In the genomic region with DNA sequence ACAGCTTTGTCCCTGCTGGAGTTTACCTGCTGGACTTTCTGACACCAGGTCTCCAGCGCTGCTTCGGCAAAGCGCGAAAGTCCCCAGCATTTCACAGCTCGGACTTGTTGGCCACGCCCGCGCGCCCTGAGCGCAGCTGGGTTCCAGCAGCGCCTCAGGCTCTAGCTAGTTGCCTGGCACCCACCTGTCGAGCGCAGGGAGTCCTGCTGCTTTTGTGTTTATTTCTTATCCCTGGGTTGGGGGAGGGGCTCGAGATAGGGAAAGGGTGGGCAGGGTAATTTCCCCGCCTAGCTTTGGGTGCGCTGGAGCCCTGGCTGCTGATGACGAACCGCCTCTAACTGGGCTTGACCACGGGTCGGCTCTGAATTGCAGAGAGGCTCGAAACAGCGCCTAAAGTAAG, we compare ENCODE assay signal across 29 mouse cellular contexts. TPM values are rescaled to one million over a fixed set of nuclear protein-coding genes. Genes with fewer than 3 reads are reported as not detected.
DNase-seq lines count a peak whose midpoint lies in the region; ATAC-seq lines count a peak whose summit lies in the region.
"Had no signal": no experiment of that assay in that cellular context is flagged by ENCODE, and none has a peak within 500 bp of the region (broad histone marks: within the 10 kb centered on the region; RNA-seq: fewer than 3 reads in every experiment).

No protein-coding gene starts in this region.

- H3K4me1 ChIP-seq in forebrain, embryonic 13.5 days: peaks cover 18% of the 10 kb centered on the region
- H3K4me1 ChIP-seq in forebrain, embryonic 11.5 days (replicated peaks; ENCODE audit: control insufficient read depth, insufficient read depth, low read length): peaks cover 15% of the 10 kb centered on the region
- H3K4me1 ChIP-seq in neural tube, embryonic 15.5 days: peaks cover 35% of the 10 kb centered on the region
- H3K4me1 ChIP-seq in embryonic facial prominence, embryonic 14.5 days (ENCODE audit: control insufficient read depth, insufficient read depth, low read length): peaks cover 14% of the 10 kb centered on the region; the same call in 1 of the 2 replicates
- H3K4me1 ChIP-seq: liver, embryonic 13.5 days had no signal

- WGBS in forebrain, embryonic 13.5 days: 1% methylated on average over 22 of the region's 22 CpGs
- under 1% methylated on average over 22 of the region's 22 CpGs for WGBS in forebrain, embryonic 11.5 days
- WGBS in neural tube, embryonic 15.5 days: under 1% methylated on average over 22 of the region's 22 CpGs
- WGBS in embryonic facial prominence, embryonic 14.5 days: under 1% methylated on average over 22 of the region's 22 CpGs

- H3K27ac ChIP-seq in forebrain, embryonic 13.5 days: no peak overlapping the region
- H3K27ac ChIP-seq in forebrain, embryonic 11.5 days (ENCODE audit: low read depth, low read length): no peak overlapping the region
- H3K27ac ChIP-seq in neural tube, embryonic 15.5 days (replicated peaks): no peak overlapping the region
- H3K27ac ChIP-seq in embryonic facial prominence, embryonic 14.5 days (replicated peaks; ENCODE audit: low read depth, low read length): no peak overlapping the region
- H3K27ac ChIP-seq: forebrain, embryonic 12.5 days; heart, embryonic 15.5 days; hindbrain, embryonic 13.5 days; left cerebral cortex, adult 2 months; liver, embryonic 13.5 days; midbrain, embryonic 15.5 days had no signal

- H3K4me2 ChIP-seq in forebrain, embryonic 13.5 days: peak overlapping the region; percentile 3; the same call in 1 of the 2 replicates
- no peak overlapping the region for H3K4me2 ChIP-seq in forebrain, embryonic 11.5 days (ENCODE audit: low read depth, low read length, severe bottlenecking)
- no peak overlapping the region for H3K4me2 ChIP-seq in neural tube, embryonic 15.5 days
- H3K4me2 ChIP-seq in embryonic facial prominence, embryonic 14.5 days (ENCODE audit: low read depth, low read length): peak overlapping the region; percentile 18; the same call in 1 of the 2 replicates
- H3K4me2 ChIP-seq: forebrain, embryonic 12.5 days; heart, embryonic 15.5 days; hindbrain, embryonic 13.5 days; liver, embryonic 13.5 days; midbrain, embryonic 15.5 days had no signal

- no peak for DNase-seq in forebrain, embryonic 11.5 days (ENCODE audit: low spot score)
- DNase-seq in neural tube, embryonic 10.5 days (ENCODE audit: extremely low spot score, low spot score): peak; percentile 24
- peak; percentile 28 for DNase-seq in embryonic facial prominence, embryonic 14.5 days (ENCODE audit: low spot score)
- DNase-seq in gastrocnemius, postnatal 10 days: no peak
- DNase-seq: adrenal gland, postnatal 10 days; cerebellum, adult 11-12 months; cerebellum, adult 9-11 months; gastrocnemius, postnatal 14 days; kidney, adult 11 months; kidney, postnatal 14 days; liver, embryonic 13.5 days; lung, adult 18-20 months; lung, postnatal 4 days; thymus, postnatal 4 days had no signal

- H3K9me3 ChIP-seq in forebrain, embryonic 13.5 days (replicated peaks): no peaks in the 10 kb centered on the region
- H3K9me3 ChIP-seq in forebrain, embryonic 11.5 days (ENCODE audit: control insufficient read depth, low read length): no peaks in the 10 kb centered on the region
- H3K9me3 ChIP-seq in neural tube, embryonic 15.5 days (replicated peaks): no peaks in the 10 kb centered on the region
- no peaks in the 10 kb centered on the region for H3K9me3 ChIP-seq in embryonic facial prominence, embryonic 14.5 days (ENCODE audit: control insufficient read depth, low read length)
- H3K9me3 ChIP-seq: forebrain, embryonic 12.5 days; heart, embryonic 15.5 days; hindbrain, embryonic 13.5 days; liver, embryonic 13.5 days; midbrain, embryonic 15.5 days had no signal

- H3K36me3 ChIP-seq in forebrain, embryonic 13.5 days (ENCODE audit: poor library complexity, severe bottlenecking): no peaks in the 10 kb centered on the region
- no peaks in the 10 kb centered on the region for H3K36me3 ChIP-seq in forebrain, embryonic 11.5 days (ENCODE audit: control insufficient read depth, insufficient read depth, low read length)
- no peaks in the 10 kb centered on the region for H3K36me3 ChIP-seq in neural tube, embryonic 15.5 days
- H3K36me3 ChIP-seq in embryonic facial prominence, embryonic 14.5 days (ENCODE audit: control insufficient read depth, insufficient read depth, low read length): no peaks in the 10 kb centered on the region
- H3K36me3 ChIP-seq: forebrain, embryonic 12.5 days; heart, embryonic 15.5 days; hindbrain, embryonic 13.5 days; liver, embryonic 13.5 days; midbrain, embryonic 15.5 days had no signal

- ATAC-seq in forebrain, embryonic 13.5 days: no peak
- ATAC-seq in forebrain, embryonic 11.5 days (replicated peaks; ENCODE audit: low FRiP score): no peak
- no peak for ATAC-seq in neural tube, embryonic 15.5 days (ENCODE audit: low FRiP score)
- ATAC-seq in embryonic facial prominence, embryonic 14.5 days (ENCODE audit: low read depth): no peak
- no peak for ATAC-seq in megakaryocyte, adult 5-6 weeks (ENCODE audit: poor library complexity, severe bottlenecking)
- ATAC-seq: inflammation-experienced regulatory T-cells, adult 6 months; lung, postnatal 0 days; midbrain, embryonic 15.5 days had no signal

- no peak overlapping the region for H3K9ac ChIP-seq in forebrain, embryonic 13.5 days
- no peak overlapping the region for H3K9ac ChIP-seq in forebrain, embryonic 11.5 days (ENCODE audit: low read length)
- H3K9ac ChIP-seq in neural tube, embryonic 15.5 days (replicated peaks): no peak overlapping the region
- no peak overlapping the region for H3K9ac ChIP-seq in embryonic facial prominence, embryonic 14.5 days (ENCODE audit: low read depth, low read length)
- H3K9ac ChIP-seq: forebrain, embryonic 12.5 days; heart, embryonic 15.5 days; hindbrain, embryonic 13.5 days; liver, embryonic 13.5 days; midbrain, embryonic 15.5 days had no signal

- H3K4me3 ChIP-seq in forebrain, embryonic 13.5 days: 0 out of 2 replicates have a peak overlapping the region, but pooled peaks have one; percentile 6
- no peak overlapping the region for H3K4me3 ChIP-seq in forebrain, embryonic 11.5 days (ENCODE audit: low read depth, low read length)
- no peak overlapping the region for H3K4me3 ChIP-seq in neural tube, embryonic 15.5 days (replicated peaks)
- peak overlapping the region; percentile 17 for H3K4me3 ChIP-seq in embryonic facial prominence, embryonic 14.5 days (ENCODE audit: low read depth, low read length)
- H3K4me3 ChIP-seq: erythroblast, embryonic 14.5 days; forebrain, embryonic 12.5 days; heart, embryonic 15.5 days; hindbrain, embryonic 13.5 days; left cerebral cortex, adult 2 months; liver, embryonic 13.5 days; midbrain, embryonic 15.5 days had no signal

- H3K27me3 ChIP-seq in forebrain, embryonic 13.5 days: peaks cover 100% of the 10 kb centered on the region
- peaks cover 88% of the 10 kb centered on the region for H3K27me3 ChIP-seq in forebrain, embryonic 11.5 days (ENCODE audit: control insufficient read depth, insufficient read depth, low read length)
- H3K27me3 ChIP-seq in neural tube, embryonic 15.5 days (replicated peaks): peaks cover 97% of the 10 kb centered on the region
- peaks cover 94% of the 10 kb centered on the region for H3K27me3 ChIP-seq in embryonic facial prominence, embryonic 14.5 days (replicated peaks; ENCODE audit: control insufficient read depth, insufficient read depth, low read length)

RNA-seq across cellular contexts. Expression of gene Dio3, which starts 1.5 kb away (rescaled TPM):
- polyA plus RNA-seq in forebrain, embryonic 13.5 days (2015; fragmentation: Nextera tagmentation; extraction: Ambion mirVana): 2.9 and 3.1 TPM in 2 replicates
- 0.31 and 0.32 TPM in 2 replicates for polyA plus RNA-seq in forebrain, embryonic 11.5 days (2014; fragmentation: Nextera tagmentation; extraction: Ambion mirVana)
- polyA plus RNA-seq in neural tube, embryonic 15.5 days (2015; fragmentation: Nextera tagmentation; extraction: Ambion mirVana): 0.45 and 1.2 TPM in 2 replicates
- polyA plus RNA-seq in embryonic facial prominence, embryonic 14.5 days (2014; fragmentation: Nextera tagmentation; extraction: Ambion mirVana): 1.4 and 2.4 TPM in 2 replicates
- not detected in 2 replicates for total RNA-seq in megakaryocyte, adult 5-6 weeks (2015)
- not detected in 2 replicates for total RNA-seq in megakaryocyte, adult 5-6 weeks (2017)
- total RNA-seq in gastrocnemius, postnatal 10 days (2021): under 1 TPM in 1 of 2 experiments, not detected in 1; 0.29 TPM
- total RNA-seq: granulocyte monocyte progenitor cell, adult 5-6 weeks; heart, postnatal 25 days; megakaryocyte-erythroid progenitor cell, adult 5-6 weeks had no signal
- polyA plus RNA-seq: erythroblast, embryonic 14.5 days; heart, embryonic 15.5 days; inflammation-experienced regulatory T-cells, adult 6 months; thymus, postnatal 0 days had no signal

Comparison
In these comparisons a context has a peak if more than half of its experiments do, and no peak if none do; other contexts are left out.
1. H3K4me2 ChIP-seq: peak in forebrain, embryonic 13.5 days (single experiment) and embryonic facial prominence, embryonic 14.5 days (single experiment); none in forebrain, embryonic 11.5 days (single experiment) and neural tube, embryonic 15.5 days (single experiment).
2. H3K4me3 ChIP-seq: peak in forebrain, embryonic 13.5 days (single experiment) and embryonic facial prominence, embryonic 14.5 days (single experiment); none in forebrain, embryonic 11.5 days (single experiment) and neural tube, embryonic 15.5 days (single experiment).
3. DNase-seq: peak in neural tube, embryonic 10.5 days (single experiment) and embryonic facial prominence, embryonic 14.5 days (single experiment); none in forebrain, embryonic 11.5 days (single experiment) and gastrocnemius, postnatal 10 days (single experiment).